Mouse (Mus musculus) frontal cortex, postnatal 10 days (tissue): ENCODE measurements at regions not wholly inside any gene's neighbourhood (a gene's known extent, or its start where the extent isn't known, plus 50 kb on each side); places are given as distances from the start of the nearest gene placed in this dataset.

Experiments
- DNase-seq, 2 experiments: peaks; one replicate each; pipeline ENCODE4 v3.0.0; 2022; ENCODE audit warnings: low spot score in 2 of 2, mixed read lengths in 1 of 2

- DNase-seq, result no peak
Measured at GRCm38 (mm10) chr4:39926021-39926591, 216.8 kb upstream of the Aco1 start.

DNA sequence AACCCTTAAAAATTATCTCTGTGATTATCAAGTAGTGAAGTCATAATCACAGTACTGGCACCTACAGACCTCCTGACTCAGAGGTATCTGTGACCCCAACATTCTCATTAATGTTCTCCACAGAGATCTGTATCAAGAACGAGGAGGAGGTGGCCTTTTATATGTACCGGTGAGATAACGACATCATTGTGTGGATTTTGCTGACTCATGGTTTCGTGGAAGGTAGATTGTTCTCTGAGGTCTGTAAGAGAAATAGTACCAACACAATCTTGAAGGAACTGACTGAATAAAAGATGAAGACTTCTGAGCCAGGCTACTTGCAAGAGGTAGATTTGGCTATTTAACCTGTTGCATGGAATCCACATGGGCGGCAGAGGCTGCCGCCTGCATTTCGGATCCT, 216.3 kb upstream of the Aco1 start:
- no peak for DNase-seq

DNA sequence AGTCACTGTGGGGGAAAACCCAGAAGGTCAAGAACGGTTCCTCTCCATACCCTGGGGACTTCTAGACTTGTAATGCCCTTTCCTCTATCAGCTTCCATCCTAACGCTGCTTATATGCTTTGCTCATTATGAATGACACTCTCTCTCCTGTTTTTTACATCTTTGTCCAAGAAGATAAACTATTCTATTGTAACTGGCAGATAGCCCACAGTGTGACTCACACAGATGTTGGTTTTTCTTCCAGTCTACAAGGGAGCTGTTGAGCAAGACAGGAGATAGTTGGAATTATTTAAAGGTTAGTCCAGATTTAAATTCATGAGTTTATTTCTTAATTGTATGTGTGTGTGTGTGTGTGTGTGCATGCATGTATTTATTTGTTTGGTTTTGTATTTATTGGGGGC, 214.4 kb upstream of the Aco1 start:
- no peak for DNase-seq

DNA sequence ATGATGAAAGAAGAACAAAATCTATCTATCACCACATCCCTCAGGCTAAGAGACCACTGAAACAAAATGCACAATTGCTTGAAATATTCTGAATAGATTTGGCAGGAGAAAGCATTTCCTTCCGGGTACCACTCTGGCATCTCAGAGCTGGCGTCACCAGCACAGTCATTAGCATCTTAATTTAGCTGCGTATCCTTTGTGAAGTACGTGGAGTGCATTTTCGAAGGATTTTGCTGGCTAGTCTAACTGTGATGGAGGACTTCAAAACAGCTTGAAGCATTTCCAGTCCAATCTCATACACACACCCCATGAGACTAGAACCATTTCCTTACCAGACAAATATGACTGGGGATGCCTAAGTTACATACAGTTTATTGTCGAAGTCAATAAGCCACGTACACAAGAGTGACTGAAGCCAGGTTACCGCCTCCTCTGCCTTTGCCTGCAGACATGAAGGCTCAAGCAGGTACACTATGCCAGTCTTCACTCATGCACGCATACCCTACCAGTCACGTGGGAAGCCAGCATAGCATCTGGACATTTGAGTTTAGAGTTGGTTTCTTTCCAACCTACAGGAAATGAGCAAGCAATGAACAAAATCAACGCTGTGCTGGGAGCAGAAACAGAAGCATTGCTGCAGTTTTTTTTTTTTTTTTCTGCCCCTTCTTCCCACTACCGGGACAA, 208.7 kb upstream of the Aco1 start:
- DNase-seq, result no peak

DNA sequence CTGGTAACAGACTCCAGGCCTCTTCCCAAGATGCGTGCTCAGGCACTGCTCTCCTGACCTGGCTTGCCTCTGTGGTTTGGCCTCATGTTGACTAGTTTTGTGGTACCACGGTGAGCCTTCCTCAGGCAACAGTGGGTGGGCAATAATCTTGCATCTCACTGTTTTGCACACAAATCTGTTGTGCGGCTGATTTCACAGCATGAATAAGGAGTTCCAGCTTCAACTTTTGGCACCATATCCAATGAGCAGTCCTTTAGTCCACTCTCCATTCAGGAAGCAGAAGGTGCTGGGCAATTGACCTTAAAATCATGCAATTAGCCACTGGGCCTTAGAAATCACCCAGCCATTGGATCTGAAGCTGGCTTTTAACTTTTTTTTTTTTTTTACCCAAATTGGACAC, 184.2 kb upstream of the Aco1 start:
- no peak for DNase-seq

DNA sequence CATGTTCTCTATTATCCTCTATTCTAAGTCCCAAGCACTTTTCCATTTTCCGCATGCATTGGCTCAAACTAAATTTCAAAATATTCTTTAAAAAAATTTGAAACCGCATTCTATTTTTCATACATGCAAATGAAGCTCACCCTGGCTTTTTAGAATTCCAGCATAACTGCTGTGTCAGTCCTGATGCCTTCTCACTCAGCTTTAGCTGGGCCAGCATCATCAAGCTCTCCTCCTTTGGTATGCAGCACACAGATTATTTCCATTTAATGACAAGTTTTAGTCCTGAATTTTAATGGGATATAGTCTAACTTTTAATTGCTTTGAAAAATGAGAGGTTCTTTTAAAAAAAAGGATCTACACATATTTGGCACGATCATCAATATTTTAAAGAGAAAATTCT, 174.9 kb upstream of the Aco1 start:
- DNase-seq, result no peak

DNA sequence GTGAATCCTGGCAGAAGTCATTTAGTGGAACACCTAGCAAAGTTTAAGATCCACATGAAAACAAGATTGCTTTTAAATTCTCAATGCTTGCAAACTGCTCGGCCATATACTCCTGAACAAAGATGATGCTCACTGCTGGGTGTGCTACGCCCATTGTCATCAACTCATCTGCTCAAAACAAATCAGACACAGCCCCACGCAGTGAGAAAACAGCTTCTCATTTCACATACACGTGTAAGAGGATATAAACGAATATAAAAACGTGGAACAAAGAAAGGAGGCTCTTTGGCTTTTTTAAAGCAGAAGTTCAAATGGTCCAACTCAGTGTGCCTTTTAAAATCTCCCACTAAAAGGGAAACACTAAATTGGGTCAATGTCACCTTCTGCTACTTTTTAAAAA, 151.5 kb upstream of the Aco1 start:
- no peak for DNase-seq

DNA sequence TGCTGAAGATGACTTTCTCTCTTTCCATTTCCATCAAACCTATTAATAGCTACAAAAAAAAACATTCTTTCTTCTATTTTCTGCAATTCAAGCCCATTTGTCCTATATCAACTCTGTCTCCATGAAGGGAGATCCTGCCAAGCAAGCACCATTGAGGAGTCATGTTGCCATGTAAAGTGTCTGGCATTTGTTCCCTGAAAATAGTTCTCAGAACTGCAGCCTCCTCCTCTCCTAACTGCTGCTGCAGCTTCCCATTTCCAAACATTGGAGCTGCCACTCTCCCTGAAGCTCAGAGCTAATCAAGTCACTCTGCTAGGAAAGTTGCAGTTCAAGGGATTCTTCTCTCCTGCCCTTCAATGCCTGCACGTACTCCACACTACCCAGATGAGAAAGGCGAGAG, 151.0 kb upstream of the Aco1 start:
- no peak for DNase-seq

DNA sequence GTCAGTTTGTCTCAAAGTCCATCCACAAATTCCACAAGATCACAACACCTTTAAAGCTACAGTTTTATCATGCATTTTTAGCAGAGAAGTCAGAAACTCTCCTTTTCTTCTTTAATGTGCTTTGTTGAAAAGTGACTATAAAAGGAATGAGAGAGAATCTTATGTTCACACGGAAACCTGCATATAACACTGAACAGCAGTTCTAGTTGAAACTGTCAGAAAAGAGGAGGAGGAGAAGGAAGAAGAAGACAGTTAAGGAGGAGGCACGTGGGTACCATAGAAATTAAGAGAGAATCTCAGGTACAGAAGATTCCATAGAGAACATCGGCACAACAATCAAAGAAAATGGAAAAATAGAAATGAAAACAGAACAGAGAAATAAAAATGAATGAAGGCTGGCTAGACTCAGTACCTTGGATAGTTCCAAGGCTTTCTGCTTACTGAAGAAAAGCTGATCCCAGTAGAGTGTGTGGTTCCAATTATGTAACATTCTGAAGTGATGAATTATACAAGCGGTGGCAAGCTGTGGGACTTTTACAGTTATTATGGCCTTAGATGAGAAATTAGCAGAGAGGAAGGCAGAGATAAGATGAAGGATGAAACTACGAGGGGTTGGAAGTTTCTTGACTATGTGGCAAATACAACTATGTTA, 144.0 kb upstream of the Aco1 start:
- DNase-seq, result no peak

DNA sequence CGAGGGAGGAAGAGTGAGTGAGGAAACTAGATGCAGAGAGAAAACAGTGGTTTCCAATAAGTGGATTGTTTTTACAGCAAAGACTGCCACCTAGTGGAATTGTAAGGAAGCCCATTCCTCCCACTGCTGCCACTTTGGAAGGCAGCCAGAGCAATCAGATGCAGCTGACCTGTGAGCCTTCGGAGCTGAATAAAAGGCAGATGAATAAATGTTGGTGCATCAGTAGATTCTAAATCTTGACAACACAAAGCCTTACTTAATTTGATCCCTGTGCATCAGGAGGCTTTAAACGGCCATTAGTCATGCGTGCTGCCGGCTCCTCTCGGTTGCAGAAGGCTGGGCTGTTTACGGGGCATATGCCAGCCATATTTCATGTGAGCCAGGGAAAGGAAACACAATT, 128.2 kb upstream of the Aco1 start:
- DNase-seq, result peak; percentile 33 to 69

GRCm38 (mm10) chr4:40016856-40017255, 126.0 kb upstream of the Aco1 start:
- no peak for DNase-seq

DNA sequence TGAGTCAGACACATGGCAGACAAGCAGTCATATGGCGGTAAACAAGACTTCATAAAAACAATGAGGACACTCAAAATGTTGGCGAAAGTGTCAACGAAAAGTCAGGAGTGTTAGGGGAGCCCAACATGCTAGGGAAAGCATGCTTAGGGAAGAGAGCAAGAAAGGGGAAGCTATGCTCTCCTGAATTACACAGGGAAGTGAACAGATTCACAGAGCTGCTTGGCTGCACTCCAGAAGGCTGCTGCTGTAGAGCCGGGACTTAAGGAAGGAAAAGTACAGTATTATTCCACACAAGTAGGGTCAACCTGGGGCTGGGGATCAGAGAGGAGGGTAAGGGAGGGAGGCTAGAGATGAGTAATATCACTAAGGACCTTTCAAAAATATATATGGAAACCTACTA, 124.7 kb upstream of the Aco1 start:
- DNase-seq, result no peak

- no peak for DNase-seq
Measured at GRCm38 (mm10) chr4:40031361-40031760, 111.5 kb upstream of the Aco1 start.

- DNase-seq, result no peak
Measured at GRCm38 (mm10) chr4:40047846-40048245, 95.0 kb upstream of the Aco1 start.

GRCm38 (mm10) chr4:40049086-40049485, 93.8 kb upstream of the Aco1 start:
- DNase-seq, result no peak

GRCm38 (mm10) chr4:40051848-40052247, 91.0 kb upstream of the Aco1 start:
- DNase-seq, result no peak

DNA sequence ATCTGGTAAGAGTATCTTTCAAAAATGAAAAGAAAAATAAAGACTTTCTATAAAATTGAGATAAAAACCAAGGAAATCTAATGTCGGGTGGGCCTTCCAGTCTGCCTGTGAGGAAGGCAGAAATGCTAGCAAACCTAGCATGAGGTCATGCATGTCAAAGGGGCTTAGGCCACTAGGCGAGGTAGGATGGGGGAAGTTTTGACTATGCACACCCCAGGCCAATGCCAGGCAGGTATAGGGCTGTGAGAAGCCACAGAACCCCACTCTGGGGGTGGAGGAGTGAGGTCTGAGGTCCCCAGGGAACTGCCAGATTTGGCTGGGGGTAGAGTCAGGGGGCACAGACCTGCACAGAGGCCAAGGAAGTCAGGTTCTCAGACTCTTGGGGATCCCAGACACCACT, 89.5 kb upstream of the Aco1 start:
- no peak for DNase-seq

- DNase-seq, result no peak
Measured at GRCm38 (mm10) chr4:40063751-40064456, 79.0 kb upstream of the Aco1 start.

DNA sequence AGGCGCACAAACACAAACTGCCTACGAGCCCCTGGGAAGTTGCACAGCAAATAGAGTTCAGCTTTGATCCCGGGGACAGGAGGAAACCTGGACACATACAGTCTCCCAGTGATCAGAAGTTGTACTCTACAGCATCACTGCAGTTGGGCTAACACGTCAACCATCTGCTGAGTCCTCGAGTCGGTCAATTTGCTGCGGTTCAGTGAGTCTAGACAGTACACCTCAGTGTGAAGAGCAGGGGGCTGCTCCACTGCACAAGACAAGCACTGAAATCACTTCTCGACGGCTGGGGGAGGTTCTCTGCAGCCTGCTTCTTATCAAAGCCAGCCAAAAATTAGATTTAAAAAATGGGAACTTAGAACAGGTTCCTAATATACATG, 78.4 kb upstream of the Aco1 start:
- DNase-seq, result no peak

DNA sequence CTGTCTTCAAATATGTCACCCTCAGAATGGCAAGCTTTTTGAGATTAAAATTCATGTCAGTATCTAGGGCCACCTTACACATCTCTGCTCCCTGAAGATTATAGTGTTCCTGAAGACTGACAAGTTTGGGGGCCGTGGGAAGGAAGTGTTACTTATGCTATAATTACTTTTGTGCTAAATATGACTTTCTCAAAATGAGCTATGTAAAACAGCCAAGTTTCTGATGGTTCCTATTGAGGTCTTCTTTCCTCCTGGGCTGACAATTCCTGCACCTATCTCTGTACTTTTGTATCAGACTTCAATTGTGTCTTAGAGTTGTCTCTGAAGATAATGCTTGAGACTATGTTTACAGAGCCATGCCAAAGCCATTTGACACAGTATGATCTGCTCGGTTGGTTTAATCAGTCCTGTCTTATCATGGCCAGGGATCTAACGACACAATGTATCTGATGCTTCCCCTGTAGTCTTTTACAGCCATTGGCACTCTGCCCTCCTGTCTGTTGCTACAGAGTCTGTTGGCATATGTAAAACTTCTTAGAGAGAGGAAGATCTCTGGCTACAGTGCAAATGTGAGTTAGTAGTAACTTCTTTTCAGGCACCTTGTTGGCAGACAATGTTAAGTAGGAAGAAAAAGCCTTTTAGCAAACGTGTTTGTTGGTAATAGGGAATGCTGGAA, 71.8 kb upstream of the Aco1 start:
- peak in 1 of 2 experiments; percentile 17 for DNase-seq

DNA sequence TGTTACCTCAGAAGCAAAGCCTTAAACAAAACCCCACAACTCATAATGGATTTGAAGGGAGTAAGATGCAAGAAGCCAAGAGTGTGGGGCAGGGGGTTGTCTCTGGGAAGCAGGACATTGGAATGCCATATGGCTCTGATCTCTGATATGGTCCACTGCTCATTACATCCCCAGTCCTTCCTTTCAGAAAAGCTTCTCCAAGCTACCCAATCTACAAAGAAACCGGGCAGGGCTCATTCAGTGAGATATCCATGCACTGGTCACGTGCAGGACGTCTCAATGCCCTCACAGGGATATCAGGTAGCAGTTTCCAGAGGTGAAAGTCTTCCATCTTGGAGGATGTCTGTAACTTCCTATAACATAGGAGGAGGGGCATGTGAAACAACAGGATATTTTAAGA, 61.8 kb upstream of the Aco1 start:
- no peak for DNase-seq

DNA sequence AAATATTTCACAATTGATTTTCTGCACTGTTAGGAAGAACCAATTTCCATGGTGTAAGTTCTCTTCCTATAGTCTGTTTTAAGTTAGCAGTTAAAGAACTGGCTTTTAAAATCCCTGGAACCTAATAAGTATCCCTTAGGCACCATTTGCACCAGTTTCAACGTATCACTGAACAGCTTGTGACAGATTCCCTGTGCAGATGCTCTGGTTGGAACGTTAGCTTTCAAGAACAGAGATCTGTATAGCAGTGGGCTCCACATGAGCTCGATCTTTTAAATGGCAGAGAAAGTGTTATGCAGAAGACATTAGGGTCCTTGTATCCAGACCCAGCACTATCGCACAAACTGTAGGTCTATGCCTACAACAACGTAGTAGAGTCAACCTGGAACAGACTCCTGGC, 52.6 kb upstream of the Aco1 start:
- no peak for DNase-seq
